Mouse (Mus musculus): Measurements from ENCODE around the gene Lrrc4. TPM values are rescaled to one million over a fixed set of nuclear protein-coding genes. Genes with fewer than 3 reads are reported as not detected.

The Lrrc4 gene
- polyA plus RNA-seq, 1 experiment from 2014 or later: 1.0 TPM

DNA sequence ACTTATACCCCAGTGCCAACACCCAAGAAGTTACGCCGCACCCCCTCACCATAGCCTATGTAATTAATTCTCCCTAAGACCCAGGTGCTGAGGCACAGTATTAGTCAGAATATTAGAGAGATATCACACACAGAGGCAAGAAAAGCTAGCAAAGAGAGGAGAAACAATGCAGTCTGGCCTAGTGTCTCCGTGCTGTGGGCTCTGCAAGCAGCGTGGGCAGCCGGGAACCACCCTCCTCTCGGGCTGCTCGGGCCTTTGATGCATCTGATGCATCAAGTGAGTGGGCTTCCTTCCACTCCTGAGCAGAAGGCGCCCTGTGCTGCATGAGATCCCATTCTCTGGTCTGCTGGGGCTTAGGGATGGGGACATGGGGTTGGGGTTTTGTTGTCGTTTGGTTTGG lies 18.5 kb downstream of the Lrrc4 start:
- DNase-seq (ENCODE audit: low spot score) (no peak), ATAC-seq (ENCODE audit: low read depth) (no peak)
- Histone ChIP-seq H3K36me3 (ENCODE audit: control insufficient read depth, insufficient read depth, low read length) (no peaks in the 10 kb centered on the region), H3K9me3 (ENCODE audit: control insufficient read depth, low read length) (no peaks in the 10 kb centered on the region), H3K27me3 (replicated peaks; ENCODE audit: control insufficient read depth, insufficient read depth, low read length) (no peaks in the 10 kb centered on the region), H3K4me3 (ENCODE audit: low read depth, low read length) (no peak overlapping the region), H3K4me1 (ENCODE audit: control insufficient read depth, insufficient read depth, low read length) (no peaks in the 10 kb centered on the region), H3K27ac (replicated peaks; ENCODE audit: low read depth, low read length) (no peak overlapping the region), H3K9ac (ENCODE audit: low read depth, low read length) (no peak overlapping the region), H3K4me2 (ENCODE audit: low read depth, low read length) (no peak overlapping the region)
- WGBS: 90% methylated on average over 9 of the region's 9 CpGs

DNA sequence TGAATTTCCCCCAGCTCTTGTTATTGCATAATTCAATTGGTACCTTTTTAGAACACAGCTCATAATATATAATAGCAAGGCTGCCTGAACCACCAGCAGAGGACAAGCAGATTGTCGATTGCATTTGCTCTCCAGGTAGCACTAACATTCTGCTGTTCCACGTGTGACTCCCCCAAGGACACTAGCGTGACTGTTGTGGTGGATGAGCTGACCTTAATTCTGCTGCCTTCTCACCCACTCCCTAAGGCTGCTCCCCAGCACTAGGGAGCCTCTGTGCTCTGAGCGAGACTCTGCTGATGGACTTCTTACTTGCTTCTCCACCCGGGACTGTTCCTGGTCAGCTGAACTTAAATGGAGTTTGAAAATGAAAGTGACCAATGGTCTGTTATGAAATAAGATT lies 26.8 kb downstream of the Lrrc4 start:
- Histone ChIP-seq H3K27ac (replicated peaks; ENCODE audit: low read depth, low read length) (no peak overlapping the region), H3K36me3 (ENCODE audit: control insufficient read depth, insufficient read depth, low read length) (no peaks in the 10 kb centered on the region), H3K4me2 (ENCODE audit: low read depth, low read length) (no peak overlapping the region), H3K4me1 (ENCODE audit: control insufficient read depth, insufficient read depth, low read length) (no peaks in the 10 kb centered on the region; the same call in 1 of the 2 replicates), H3K4me3 (ENCODE audit: low read depth, low read length) (no peak overlapping the region), H3K9ac (ENCODE audit: low read depth, low read length) (no peak overlapping the region), H3K9me3 (ENCODE audit: control insufficient read depth, low read length) (no peaks in the 10 kb centered on the region), H3K27me3 (replicated peaks; ENCODE audit: control insufficient read depth, insufficient read depth, low read length) (no peaks in the 10 kb centered on the region)
- WGBS: 87% methylated on average over 5 of the region's 5 CpGs
- DNase-seq (ENCODE audit: low spot score) (no peak), ATAC-seq (ENCODE audit: low read depth) (no peak)

DNA sequence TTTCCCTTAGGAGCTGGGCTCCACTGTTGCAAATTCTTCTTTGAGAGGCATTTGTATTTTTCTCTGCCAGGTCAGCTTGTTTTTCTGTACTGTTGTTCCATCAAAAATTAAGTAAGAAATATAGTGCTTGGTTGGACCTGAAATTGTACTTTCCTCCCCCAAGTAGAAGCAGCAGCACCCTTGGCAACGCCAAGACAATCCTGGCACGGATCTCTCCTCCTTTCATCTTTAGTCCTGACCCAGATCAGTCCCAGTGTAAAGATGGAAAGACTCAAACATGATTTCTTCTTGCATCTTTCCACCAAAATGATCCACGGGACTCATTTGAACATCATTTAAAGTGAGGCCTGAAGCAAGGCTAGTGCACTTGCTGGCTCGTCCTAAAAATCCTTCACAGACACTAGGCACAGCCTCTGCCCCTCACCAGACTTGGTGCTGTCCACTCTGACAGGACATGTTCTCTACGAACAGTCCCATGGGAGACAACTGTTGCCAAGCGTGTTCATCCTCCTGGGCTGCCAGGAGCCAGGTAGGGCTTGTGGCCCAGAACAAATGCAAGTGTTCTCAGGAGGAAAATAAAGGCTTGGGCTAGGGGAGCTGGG lies 27.8 kb downstream of the Lrrc4 start:
- Histone ChIP-seq H3K27ac (replicated peaks; ENCODE audit: low read depth, low read length) (no peak overlapping the region), H3K9me3 (ENCODE audit: control insufficient read depth, low read length) (no peaks in the 10 kb centered on the region), H3K4me1 (ENCODE audit: control insufficient read depth, insufficient read depth, low read length) (no peaks in the 10 kb centered on the region; the same call in 1 of the 2 replicates), H3K9ac (ENCODE audit: low read depth, low read length) (no peak overlapping the region), H3K27me3 (replicated peaks; ENCODE audit: control insufficient read depth, insufficient read depth, low read length) (no peaks in the 10 kb centered on the region), H3K4me3 (ENCODE audit: low read depth, low read length) (no peak overlapping the region), H3K4me2 (ENCODE audit: low read depth, low read length) (no peak overlapping the region), H3K36me3 (ENCODE audit: control insufficient read depth, insufficient read depth, low read length) (no peaks in the 10 kb centered on the region)
- 88% methylated on average over 6 of the region's 6 CpGs for WGBS
- ATAC-seq (ENCODE audit: low read depth) (no peak), DNase-seq (ENCODE audit: low spot score) (no peak)

DNA sequence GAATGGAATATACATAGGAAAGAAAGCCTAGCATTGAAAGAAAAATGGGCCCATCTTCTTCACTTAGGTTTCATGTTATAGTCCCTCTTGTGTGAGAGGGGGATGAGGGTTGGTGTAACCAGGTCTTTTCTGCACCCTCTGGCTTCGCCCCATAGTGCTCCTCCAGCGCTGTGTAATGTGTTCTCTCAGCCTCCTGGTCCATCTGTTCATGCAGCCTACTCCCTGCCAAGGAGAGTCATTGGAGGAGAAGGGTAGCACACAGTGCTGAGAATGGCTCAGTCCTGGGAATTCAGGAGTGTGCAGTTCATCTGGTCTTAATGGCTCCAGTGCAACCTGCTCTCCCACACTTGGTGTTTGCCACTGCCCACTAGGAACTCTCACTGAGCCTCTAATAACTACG lies 30.6 kb downstream of the Lrrc4 start:
- DNase-seq (ENCODE audit: low spot score): no peak
- WGBS: 89% methylated on average over 3 of the region's 3 CpGs

DNA sequence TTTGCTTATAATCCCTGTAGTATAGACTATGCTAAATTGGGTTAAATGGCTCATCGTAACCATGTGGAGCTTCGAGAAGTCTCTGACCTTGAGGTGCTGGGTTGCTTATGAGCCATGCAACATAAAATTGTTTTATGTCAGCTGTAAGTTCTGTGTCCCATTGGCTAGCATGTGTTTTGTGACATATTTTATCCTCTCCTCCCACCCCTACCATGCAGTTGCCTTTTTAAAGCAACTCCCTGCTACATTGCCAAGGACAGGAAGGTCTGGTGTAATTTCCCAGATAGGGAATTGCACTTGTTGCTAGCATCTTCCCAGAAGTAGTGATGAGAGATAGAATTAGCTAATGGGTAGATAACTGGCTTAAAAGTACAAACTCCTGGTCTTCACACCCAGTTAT lies 31.7 kb downstream of the Lrrc4 start:
- peaks cover 17% of the 10 kb centered on the region for H3K36me3 ChIP-seq (ENCODE audit: control insufficient read depth, insufficient read depth, low read length)
- H3K4me1 ChIP-seq (ENCODE audit: control insufficient read depth, insufficient read depth, low read length): no peaks in the 10 kb centered on the region; the same call in 1 of the 2 replicates
- H3K4me2 ChIP-seq (ENCODE audit: low read depth, low read length): no peak overlapping the region
- H3K27ac ChIP-seq (replicated peaks; ENCODE audit: low read depth, low read length): no peak overlapping the region
- H3K9ac ChIP-seq (ENCODE audit: low read depth, low read length): no peak overlapping the region
- H3K27me3 ChIP-seq (replicated peaks; ENCODE audit: control insufficient read depth, insufficient read depth, low read length): no peaks in the 10 kb centered on the region
- H3K9me3 ChIP-seq (ENCODE audit: control insufficient read depth, low read length): no peaks in the 10 kb centered on the region
- WGBS: 76% methylated on average over 2 of the region's 2 CpGs
- ATAC-seq (ENCODE audit: low read depth) (no peak), DNase-seq (ENCODE audit: low spot score) (no peak)
- H3K4me3 ChIP-seq (ENCODE audit: low read depth, low read length): no peak overlapping the region

More for the DNA sequence above, 30.6 kb downstream of the Lrrc4 start:
- no peaks in the 10 kb centered on the region for H3K27me3 ChIP-seq (replicated peaks; ENCODE audit: control insufficient read depth, insufficient read depth, low read length)
- no peak overlapping the region for H3K4me2 ChIP-seq (ENCODE audit: low read depth, low read length)
- H3K9ac ChIP-seq (ENCODE audit: low read depth, low read length): no peak overlapping the region
- H3K9me3 ChIP-seq (ENCODE audit: control insufficient read depth, low read length): no peaks in the 10 kb centered on the region
- no peak overlapping the region for H3K4me3 ChIP-seq (ENCODE audit: low read depth, low read length)
- no peaks in the 10 kb centered on the region; the same call in 1 of the 2 replicates for H3K4me1 ChIP-seq (ENCODE audit: control insufficient read depth, insufficient read depth, low read length)
- peaks cover 13% of the 10 kb centered on the region for H3K36me3 ChIP-seq (ENCODE audit: control insufficient read depth, insufficient read depth, low read length)
- no peak overlapping the region for H3K27ac ChIP-seq (replicated peaks; ENCODE audit: low read depth, low read length)
- ATAC-seq (ENCODE audit: low read depth): no peak

DNA sequence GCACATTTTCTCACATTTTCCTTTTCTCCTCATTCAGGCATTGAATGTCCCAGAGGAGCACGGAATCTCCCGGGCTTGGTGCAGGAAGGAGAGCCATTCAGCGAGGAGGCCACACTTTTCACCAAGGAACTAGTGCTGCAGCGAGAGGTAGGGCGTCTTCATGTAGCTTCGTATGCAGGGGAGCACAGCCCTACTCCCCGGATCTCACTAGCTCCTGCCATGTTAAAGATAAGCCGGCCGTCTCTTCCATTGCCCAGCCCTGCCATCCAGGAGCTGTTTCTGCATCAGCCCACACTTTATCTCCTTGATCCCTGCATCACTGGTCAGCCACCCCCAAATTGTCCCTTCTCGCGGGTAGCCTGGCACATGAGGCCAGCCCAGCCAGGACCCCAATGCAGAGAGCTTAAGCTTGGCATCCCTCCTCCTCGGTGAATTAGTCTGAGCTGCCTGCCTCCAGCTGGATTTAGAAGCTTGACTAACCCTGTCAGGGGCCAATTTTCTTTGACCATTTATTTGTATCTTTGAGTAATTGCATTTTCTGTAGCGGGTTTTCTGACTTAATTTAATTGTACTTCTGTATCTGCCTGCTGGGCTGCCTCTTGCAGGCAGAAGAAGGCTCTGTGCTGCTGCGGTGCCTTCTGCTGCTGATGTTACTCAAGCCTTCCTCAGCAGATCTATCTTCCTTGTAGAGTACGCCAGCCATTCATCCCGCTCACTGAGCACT lies 35.6 kb downstream of the Lrrc4 start:
- no peak overlapping the region for H3K27ac ChIP-seq (replicated peaks; ENCODE audit: low read depth, low read length)
- peaks cover 17% of the 10 kb centered on the region for H3K36me3 ChIP-seq (ENCODE audit: control insufficient read depth, insufficient read depth, low read length)
- H3K4me1 ChIP-seq (ENCODE audit: control insufficient read depth, insufficient read depth, low read length): no peaks in the 10 kb centered on the region; the same call in 1 of the 2 replicates
- no peaks in the 10 kb centered on the region for H3K27me3 ChIP-seq (replicated peaks; ENCODE audit: control insufficient read depth, insufficient read depth, low read length)
- no peak for DNase-seq (ENCODE audit: low spot score)
- H3K4me3 ChIP-seq (ENCODE audit: low read depth, low read length): no peak overlapping the region
- 83% methylated on average over 16 of the region's 16 CpGs for WGBS
- H3K4me2 ChIP-seq (ENCODE audit: low read depth, low read length): no peak overlapping the region
- H3K9ac ChIP-seq (ENCODE audit: low read depth, low read length): no peak overlapping the region
- H3K9me3 ChIP-seq (ENCODE audit: control insufficient read depth, low read length): no peaks in the 10 kb centered on the region
- no peak for ATAC-seq (ENCODE audit: low read depth)

DNA sequence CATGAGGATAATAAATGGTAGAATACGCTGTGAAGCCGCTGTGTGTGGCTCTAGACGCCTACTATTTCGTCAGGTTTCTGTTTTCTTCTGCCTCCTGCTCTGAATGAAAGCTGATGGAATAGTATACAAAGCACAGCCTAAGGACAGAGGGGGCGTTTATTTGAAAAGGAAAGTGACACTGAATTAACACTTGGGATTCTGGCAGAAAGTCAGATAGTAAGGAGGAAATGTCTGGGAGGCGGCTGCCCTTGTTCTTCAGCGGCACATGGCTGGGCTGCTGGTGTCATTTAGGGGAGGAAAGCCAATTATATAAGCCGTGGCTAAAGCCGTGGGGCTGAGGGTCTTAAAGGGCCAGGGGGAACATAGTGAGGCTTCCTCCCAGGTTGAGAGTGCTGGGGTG lies 36.2 kb downstream of the Lrrc4 start:
- 32% methylated on average over 9 of the region's 9 CpGs for WGBS
- Histone ChIP-seq H3K9me3 (ENCODE audit: control insufficient read depth, low read length) (no peaks in the 10 kb centered on the region), H3K4me1 (ENCODE audit: control insufficient read depth, insufficient read depth, low read length) (no peaks in the 10 kb centered on the region; the same call in 1 of the 2 replicates), H3K4me3 (ENCODE audit: low read depth, low read length) (no peak overlapping the region), H3K4me2 (ENCODE audit: low read depth, low read length) (no peak overlapping the region), H3K27me3 (replicated peaks; ENCODE audit: control insufficient read depth, insufficient read depth, low read length) (no peaks in the 10 kb centered on the region), H3K36me3 (ENCODE audit: control insufficient read depth, insufficient read depth, low read length) (peaks cover 17% of the 10 kb centered on the region), H3K9ac (ENCODE audit: low read depth, low read length) (no peak overlapping the region), H3K27ac (replicated peaks; ENCODE audit: low read depth, low read length) (no peak overlapping the region)
- peak; percentile 37; the same call in 1 of the 2 replicates for ATAC-seq (ENCODE audit: low read depth)
- DNase-seq (ENCODE audit: low spot score): peak; percentile 29

DNA sequence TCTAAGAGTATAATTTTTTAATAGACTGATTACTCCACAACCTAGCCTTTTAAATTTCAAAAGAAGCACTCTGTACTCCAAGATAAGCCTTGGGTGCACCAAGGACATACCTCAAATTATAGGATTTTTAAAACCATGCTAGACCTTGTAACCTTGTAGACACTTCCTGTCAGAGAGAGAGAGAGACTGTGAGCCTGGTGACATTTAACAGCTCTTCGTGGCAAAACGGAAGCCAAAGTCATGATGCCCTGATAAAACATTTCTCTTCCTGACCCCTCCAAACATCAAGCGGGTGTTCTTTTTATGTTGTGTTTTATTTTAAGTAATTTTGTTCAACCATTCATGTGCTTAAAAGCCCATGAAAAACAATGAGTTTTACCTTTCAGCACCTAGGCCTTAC lies 39.7 kb downstream of the Lrrc4 start:
- 89% methylated on average over 3 of the region's 3 CpGs for WGBS
- ATAC-seq (ENCODE audit: low read depth) (no peak), DNase-seq (ENCODE audit: low spot score) (no peak)
- Histone ChIP-seq H3K9me3 (ENCODE audit: control insufficient read depth, low read length) (no peaks in the 10 kb centered on the region), H3K27ac (replicated peaks; ENCODE audit: low read depth, low read length) (no peak overlapping the region), H3K4me2 (ENCODE audit: low read depth, low read length) (no peak overlapping the region), H3K36me3 (ENCODE audit: control insufficient read depth, insufficient read depth, low read length) (peaks cover 12% of the 10 kb centered on the region), H3K4me3 (ENCODE audit: low read depth, low read length) (no peak overlapping the region), H3K9ac (ENCODE audit: low read depth, low read length) (no peak overlapping the region), H3K4me1 (ENCODE audit: control insufficient read depth, insufficient read depth, low read length) (no peaks in the 10 kb centered on the region), H3K27me3 (replicated peaks; ENCODE audit: control insufficient read depth, insufficient read depth, low read length) (no peaks in the 10 kb centered on the region)

DNA sequence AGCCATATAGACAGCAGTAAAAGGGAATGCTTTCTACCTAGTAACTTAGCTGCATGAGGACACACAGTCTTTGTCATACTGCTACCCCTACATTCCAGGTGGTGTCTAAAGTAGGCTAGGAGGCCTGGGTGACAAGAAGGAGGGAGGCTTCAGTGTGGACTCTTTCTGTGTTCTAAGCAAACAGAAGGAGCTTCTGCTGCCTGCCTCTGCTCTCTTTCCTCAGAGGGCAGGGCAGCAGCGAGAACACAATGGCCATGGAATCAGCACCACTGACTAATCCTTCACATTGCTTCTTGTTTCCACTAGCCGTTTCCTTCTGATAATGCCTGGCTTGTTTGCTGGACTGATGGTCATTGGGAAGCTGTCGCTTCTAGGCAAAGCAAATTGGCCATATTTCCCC lies 40.4 kb downstream of the Lrrc4 start:
- WGBS: 34% methylated on average over 3 of the region's 3 CpGs
- no peak overlapping the region for H3K27ac ChIP-seq (replicated peaks; ENCODE audit: low read depth, low read length)
- H3K9me3 ChIP-seq (ENCODE audit: control insufficient read depth, low read length): no peaks in the 10 kb centered on the region
- H3K4me3 ChIP-seq (ENCODE audit: low read depth, low read length): no peak overlapping the region
- H3K27me3 ChIP-seq (replicated peaks; ENCODE audit: control insufficient read depth, insufficient read depth, low read length): no peaks in the 10 kb centered on the region
- DNase-seq (ENCODE audit: low spot score) (no peak), ATAC-seq (ENCODE audit: low read depth) (no peak)
- H3K36me3 ChIP-seq (ENCODE audit: control insufficient read depth, insufficient read depth, low read length): peaks cover 6% of the 10 kb centered on the region; the same call in 1 of the 2 replicates
- H3K4me2 ChIP-seq (ENCODE audit: low read depth, low read length): no peak overlapping the region
- H3K4me1 ChIP-seq (ENCODE audit: control insufficient read depth, insufficient read depth, low read length): no peaks in the 10 kb centered on the region
- H3K9ac ChIP-seq (ENCODE audit: low read depth, low read length): no peak overlapping the region
